Mouse (Mus musculus) Patski (cell line): ENCODE measurements around the gene Nop2. TPM values are rescaled to one million over a fixed set of nuclear protein-coding genes. Genes with fewer than 3 reads are reported as not detected.

ENCODE experiments used
- ATAC-seq: fragments of 100-300 bp; one replicate; pipeline ENCODE4 v1.8.0; 2021
- CTCF ChIA-PET: fragments of 350-600 bp; sonication (Branson Sonifier 250); formaldehyde crosslinking; loops from one replicate; lab custom pipeline; 2022; ENCODE audit warnings: inconsistent platforms; lab: Charles Lee
- POLR2A ChIA-PET: fragments of 350-600 bp; sonication (Branson Sonifier 250); formaldehyde crosslinking; loops from one replicate; lab custom pipeline; 2022; ENCODE audit warnings: antibody characterized with exemption, inconsistent platforms; lab: Charles Lee
- DNase-seq: peaks from one replicate; pipeline ENCODE4 v3.0.0-alpha.2; 2011; ENCODE audit warnings: low read depth, low spot score
- H3K27me3 ChIP-seq: fragments of 371-371 bp; one replicate; pipeline ENCODE4 v1.5.1; 2021
- CTCF ChIP-seq: fragments of 100-300 bp; IDR thresholded peaks from one replicate; pipeline ENCODE4 v1.5.1; 2021
- in situ Hi-C: fragments of 300-500 bp; cut with MboI; formaldehyde crosslinking; loops from 3 replicates; pipeline ENCODE4 v1.11.1; 2018; ENCODE audit warnings: low pct_unique_long_range_greater_than_20kb, mixed read lengths
- polyA plus RNA-seq: library from polyadenylated mRNA; unstranded; gene quantifications from one replicate; pipeline ENCODE4 v1.2.3, GENCODE M21; 2021

Gene Nop2
- 65.0 TPM for polyA plus RNA-seq

GRCm38 (mm10) chr6:125131302-125132156 lies at the start of gene Nop2:
Gene Nop2, plus strand, starts transcription at chr6:125131909.
- DNase-seq (peak; percentile 62), ATAC-seq (peak; percentile 61)
- in situ Hi-C loops, result loop anchor here (10.0 kb wide), 1 partner anchor 223 kb away; no protein-coding TSS in a partner anchor
- no peak for TF ChIP-seq CTCF
- ChIA-PET POLR2A (no interaction called here), CTCF (no interaction called here)
- no peaks in the 10 kb centered on the region for H3K27me3 ChIP-seq

- peaks cover 8% of the 10 kb centered on the region for H3K27me3 ChIP-seq
- no peak for ATAC-seq
- DNase-seq, result no peak
- TF ChIP-seq CTCF, result no peak
- ChIA-PET CTCF (interaction anchor here (1.3 to 1.7 kb wide), 3 partner anchors 29 to 179 kb away, joined by 4 to 8 read pairs (median 4); no protein-coding TSS in a partner anchor), POLR2A (no interaction called here)
- in situ Hi-C loops, result loop anchor here (5.0 to 10.0 kb wide), 2 partner anchors 41 to 178 kb away; no protein-coding TSS in a partner anchor
Observed at GRCm38 (mm10) chr6:125082801-125083386, 48.8 kb upstream of the Nop2 start.

- ChIA-PET CTCF (interaction anchor here (0.8 to 1.3 kb wide), 2 partner anchors 31 to 42 kb away, joined by 3 to 4 read pairs; no protein-coding TSS in a partner anchor), POLR2A (interaction anchor here (0.6 kb wide), 1 partner anchor 229 kb away, joined by 4 read pairs; no protein-coding TSS in a partner anchor)
- in situ Hi-C loops, result loop anchor here (5.0 to 10.0 kb wide), 2 partner anchors 42 to 180 kb away; no protein-coding TSS in a partner anchor
- peaks cover 4% of the 10 kb centered on the region for H3K27me3 ChIP-seq
- ATAC-seq, result peak; percentile 48
- peak; percentile 27 for DNase-seq
- TF ChIP-seq CTCF, result no peak
Observed at GRCm38 (mm10) chr6:125084424-125084823, 47.3 kb upstream of the Nop2 start.

GRCm38 (mm10) chr6:125087937-125088336 lies 43.8 kb upstream of the Nop2 start:
- in situ Hi-C loops, result loop anchor here (10.0 kb wide), 1 partner anchor 183 kb away; no protein-coding TSS in a partner anchor

GRCm38 (mm10) chr6:125088561-125089321 lies 43.0 kb upstream of the Nop2 start:
- in situ Hi-C loops, result loop anchor here (10.0 kb wide), 1 partner anchor 184 kb away; no protein-coding TSS in a partner anchor
- CTCF ChIA-PET, result interaction anchor here (1.0 to 1.8 kb wide), 5 partner anchors 20 to 50 kb away, joined by 3 to 5 read pairs (median 5); partner anchors contain the start of genes Ing4 and Lpar5
- ATAC-seq, result peak; percentile 23
- no peaks in the 10 kb centered on the region for H3K27me3 ChIP-seq
- no peak for DNase-seq
- no peak for TF ChIP-seq CTCF
- POLR2A ChIA-PET, result interaction anchor here (0.7 to 1.1 kb wide), 2 partner anchors 11 to 364 kb away, joined by 3 read pairs; no protein-coding TSS in a partner anchor

More at GRCm38 (mm10) chr6:125087937-125088336, 43.8 kb upstream of the Nop2 start:
- ChIA-PET POLR2A (interaction anchor here (0.7 to 0.8 kb wide), 2 partner anchors 171 to 365 kb away, joined by 3 read pairs; no protein-coding TSS in a partner anchor), CTCF (interaction anchor here (1.0 to 1.8 kb wide), 5 partner anchors 20 to 49 kb away, joined by 3 to 5 read pairs (median 5); partner anchors contain the start of genes Ing4 and Lpar5)
- H3K27me3 ChIP-seq, result no peaks in the 10 kb centered on the region
- DNase-seq (no peak), ATAC-seq (no peak)
- TF ChIP-seq CTCF, result no peak

- H3K27me3 ChIP-seq, result no peaks in the 10 kb centered on the region
- in situ Hi-C loops, result loop anchor here (10.0 kb wide), 1 partner anchor 185 kb away; no protein-coding TSS in a partner anchor
- ATAC-seq (peak; percentile 25), DNase-seq (no peak)
- no peak for TF ChIP-seq CTCF
- POLR2A ChIA-PET, result no interaction called here
- CTCF ChIA-PET, result interaction anchor here (1.1 kb wide), 1 partner anchor 43 kb away, joined by 4 read pairs; no protein-coding TSS in a partner anchor
Observed at GRCm38 (mm10) chr6:125089521-125090321, 42.0 kb upstream of the Nop2 start.

- ATAC-seq (no peak), DNase-seq (no peak)
Observed at GRCm38 (mm10) chr6:125090341-125091085, 41.2 kb upstream of the Nop2 start.

GRCm38 (mm10) chr6:125092372-125092771 lies 39.3 kb upstream of the Nop2 start:
- in situ Hi-C loops, result no loop called here
- ATAC-seq (no peak), DNase-seq (no peak)
- TF ChIP-seq CTCF, result no peak
- ChIA-PET POLR2A (no interaction called here), CTCF (no interaction called here)
- H3K27me3 ChIP-seq, result no peaks in the 10 kb centered on the region

More at GRCm38 (mm10) chr6:125090341-125091085, 41.2 kb upstream of the Nop2 start:
- in situ Hi-C loops, result no loop called here
- ChIA-PET CTCF (interaction anchor here (1.0 to 1.1 kb wide), 2 partner anchors 44 to 194 kb away, joined by 3 to 4 read pairs; no protein-coding TSS in a partner anchor), POLR2A (no interaction called here)
- no peaks in the 10 kb centered on the region for H3K27me3 ChIP-seq
- TF ChIP-seq CTCF, result no peak
